ENCODE assay signal across 7 mouse cellular contexts in genomic region chr16:38679431-38680021, GRCm38 (mm10). TPM values are rescaled to one million over a fixed set of nuclear protein-coding genes. Genes with fewer than 3 reads are reported as not detected.
DNase-seq lines count a peak whose midpoint lies in the region; ATAC-seq and TF ChIP-seq lines count a peak whose summit lies in the region.

No protein-coding gene starts in this region.

- no peak for TF ChIP-seq POLR2A in ES-Bruce4 (IDR thresholded peaks at IDR 0.05; ENCODE audit: insufficient read depth, low read length)

- H3K9ac ChIP-seq in ES-Bruce4 (ENCODE audit: low read depth, poor library complexity, severe bottlenecking), result peak overlapping the region; percentile 29; the same call in 1 of the 2 replicates
- H3K9ac ChIP-seq in heart, postnatal 0 days (replicated peaks; ENCODE audit: low read depth, low read length), result peak overlapping the region; percentile 10; the same call in 1 of the 2 replicates
- H3K9ac ChIP-seq in lung, embryonic 14.5 days, result no peak overlapping the region

- 29% methylated on average over 12 of the region's 12 CpGs for WGBS in heart, postnatal 0 days
- 28% methylated on average over 12 of the region's 12 CpGs for WGBS in lung, embryonic 14.5 days

- no peak overlapping the region for H3K27ac ChIP-seq in ES-Bruce4 (ENCODE audit: insufficient read depth, low read length)
- peak overlapping the region; percentile 73 for H3K27ac ChIP-seq in heart, postnatal 0 days (ENCODE audit: low read depth)
- H3K27ac ChIP-seq in lung, embryonic 14.5 days (ENCODE audit: low read depth), result peak overlapping the region; percentile 62

- TF ChIP-seq EP300 in ES-Bruce4 (IDR thresholded peaks at IDR 0.05; ENCODE audit: insufficient read depth, low read depth, low read length), result no peak
- TF ChIP-seq EP300 in heart, postnatal 0 days (IDR thresholded peaks at IDR 0.05; ENCODE audit: low read depth), result no peak

- no peaks in the 10 kb centered on the region for H3K36me3 ChIP-seq in ES-Bruce4 (ENCODE audit: control insufficient read depth, insufficient read depth, low read length, poor library complexity, severe bottlenecking)
- no peaks in the 10 kb centered on the region for H3K36me3 ChIP-seq in heart, postnatal 0 days (replicated peaks; ENCODE audit: control insufficient read depth, insufficient read depth, low read length)
- no peaks in the 10 kb centered on the region for H3K36me3 ChIP-seq in lung, embryonic 14.5 days (ENCODE audit: insufficient read depth)

- no peaks in the 10 kb centered on the region for H3K27me3 ChIP-seq in ES-Bruce4 (ENCODE audit: control insufficient read depth, insufficient read depth, low read length, poor library complexity, severe bottlenecking)
- H3K27me3 ChIP-seq in heart, postnatal 0 days (ENCODE audit: control insufficient read depth, insufficient read depth, low read length), result no peaks in the 10 kb centered on the region
- H3K27me3 ChIP-seq in lung, embryonic 14.5 days (ENCODE audit: insufficient read depth, low read length), result no peaks in the 10 kb centered on the region

- H3K4me1 ChIP-seq in ES-Bruce4 (ENCODE audit: control insufficient read depth, insufficient read depth, low read length), result no peaks in the 10 kb centered on the region
- peaks cover 30% of the 10 kb centered on the region for H3K4me1 ChIP-seq in heart, postnatal 0 days (ENCODE audit: control insufficient read depth, insufficient read depth)
- peaks cover 4% of the 10 kb centered on the region; the same call in 1 of the 2 replicates for H3K4me1 ChIP-seq in lung, embryonic 14.5 days (ENCODE audit: insufficient read depth)

- TF ChIP-seq CTCF in ES-Bruce4 (IDR thresholded peaks at IDR 0.05; ENCODE audit: low read depth, low read length), result no peak
- no peak for TF ChIP-seq CTCF in heart, postnatal 0 days (IDR thresholded peaks at IDR 0.05; ENCODE audit: low read depth)
- no peak for TF ChIP-seq CTCF in lung, embryonic 14.5 days (IDR thresholded peaks at IDR 0.05; ENCODE audit: low read depth)

- no peak overlapping the region; the same call in 1 of the 2 replicates for H3K4me3 ChIP-seq in ES-Bruce4 (ENCODE audit: low read depth, low read length)
- no peak overlapping the region for H3K4me3 ChIP-seq in heart, postnatal 0 days (ENCODE audit: low read depth, low read length)
- H3K4me3 ChIP-seq in lung, embryonic 14.5 days (ENCODE audit: low read depth, low read length), result no peak overlapping the region

- peak; percentile 25; the same call in 1 of the 2 replicates for ATAC-seq in heart, postnatal 0 days (ENCODE audit: insufficient read depth, low read depth)
- peak; percentile 44; the same call in 1 of the 2 replicates for ATAC-seq in lung, embryonic 14.5 days (ENCODE audit: insufficient read depth)

- peak; percentile 15 for DNase-seq in CD4-positive helper T cell, adult 2 months (ENCODE audit: low read depth, low spot score)
- no peak for DNase-seq in heart, postnatal 0 days (ENCODE audit: low spot score)
- peak; percentile 61 for DNase-seq in lung, embryonic 14.5 days
- no peak for DNase-seq in urinary bladder, postnatal 10 days (ENCODE audit: low spot score)
- no peak for DNase-seq in cerebellum, postnatal 14 days
- no peak for DNase-seq in adrenal gland, postnatal 4 days (ENCODE audit: low spot score in 2 of 2)

- no peaks in the 10 kb centered on the region for H3K9me3 ChIP-seq in ES-Bruce4 (replicated peaks; ENCODE audit: control insufficient read depth, insufficient read depth, low read length, poor library complexity, severe bottlenecking)
- H3K9me3 ChIP-seq in heart, postnatal 0 days (replicated peaks; ENCODE audit: control insufficient read depth, low read length), result no peaks in the 10 kb centered on the region
- H3K9me3 ChIP-seq in lung, embryonic 14.5 days (ENCODE audit: low read depth, low read length), result no peaks in the 10 kb centered on the region

- H3K4me2 ChIP-seq in heart, postnatal 0 days (ENCODE audit: low read depth, low read length), result peak overlapping the region; percentile 34
- H3K4me2 ChIP-seq in lung, embryonic 14.5 days, result peak overlapping the region; percentile 31

RNA-seq across cellular contexts. Expression of gene Arhgap31, which starts 33.5 kb away (rescaled TPM):
- 0.94 and 1.3 TPM in 2 replicates for polyA plus RNA-seq in ES-Bruce4 (2011; ENCODE audit: insufficient read depth, insufficient read length, low read depth, missing spikeins)
- 60.6 and 63.5 TPM in 2 replicates for total RNA-seq in heart, postnatal 0 days (2014; rRNA removed; ENCODE audit: low replicate concordance)
- 15.0 and 15.7 TPM in 2 replicates for polyA plus RNA-seq in heart, postnatal 0 days (2015; fragmentation: Nextera tagmentation; extraction: Ambion mirVana)
- polyA plus RNA-seq in lung, embryonic 14.5 days (2014; fragmentation: Nextera tagmentation; extraction: Ambion mirVana), result 21.6 and 22.0 TPM in 2 replicates
- 10 to 100 TPM; 31.3 to 31.4 TPM for total RNA-seq in adrenal gland, postnatal 4 days (2021)

Comparison
In these comparisons a context has a peak if more than half of its experiments do, and no peak if none do; other contexts are left out.
1. DNase-seq: peak in CD4-positive helper T cell, adult 2 months (single experiment) and lung, embryonic 14.5 days (single experiment); none in heart, postnatal 0 days (single experiment), urinary bladder, postnatal 10 days (single experiment), cerebellum, postnatal 14 days (0 of 2) and adrenal gland, postnatal 4 days (0 of 2).